Mouse (Mus musculus): Measurements from ENCODE around the gene Lamb1. TPM values are rescaled to one million over a fixed set of nuclear protein-coding genes. Genes with fewer than 3 reads are reported as not detected.

Gene Lamb1
- total RNA-seq, 2 experiments from 2014 or later, result 17.4 to 18.8 TPM

- intact Hi-C loops (cut with DNase I), result no loop called here
- no peak for DNase-seq (ENCODE audit: low spot score in 2 of 2)
These were observed 16.9 kb upstream of the Lamb1 start for GRCm38 (mm10) chr12:31248165-31248564.

- no peak for DNase-seq (ENCODE audit: low spot score in 2 of 2)
These were observed 16.4 kb upstream of the Lamb1 start for GRCm38 (mm10) chr12:31248681-31249080.

GRCm38 (mm10) chr12:31252259-31252658 is 12.8 kb upstream of the Lamb1 start:
- intact Hi-C loops (cut with DNase I), result no loop called here
- no peak for DNase-seq (ENCODE audit: low spot score in 2 of 2)

More at GRCm38 (mm10) chr12:31248681-31249080, 16.4 kb upstream of the Lamb1 start:
- intact Hi-C loops (cut with DNase I), result no loop called here

GRCm38 (mm10) chr12:31254978-31255377 is 10.1 kb upstream of the Lamb1 start:
- intact Hi-C loops (cut with DNase I), result no loop called here
- DNase-seq (ENCODE audit: low spot score in 2 of 2), result no peak

GRCm38 (mm10) chr12:31256121-31256903 is 8.7 kb upstream of the Lamb1 start:
- DNase-seq (ENCODE audit: low spot score in 2 of 2), result no peak

GRCm38 (mm10) chr12:31261882-31262281 is 3.2 kb upstream of the Lamb1 start:
- intact Hi-C loops (cut with DNase I), result no loop called here
- DNase-seq (ENCODE audit: low spot score in 2 of 2), result no peak

More at GRCm38 (mm10) chr12:31256121-31256903, 8.7 kb upstream of the Lamb1 start:
- intact Hi-C loops (cut with DNase I), result no loop called here

GRCm38 (mm10) chr12:31263921-31264320 is 1.1 kb upstream of the Lamb1 start:
- intact Hi-C loops (cut with DNase I), result loop anchor here (2.0 kb wide), 1 partner anchor 95 kb away; no protein-coding TSS in a partner anchor
- no peak for DNase-seq (ENCODE audit: low spot score in 2 of 2)

GRCm38 (mm10) chr12:31265722-31266431 is 843 bp downstream of the Lamb1 start:
- DNase-seq (ENCODE audit: low spot score in 2 of 2), result peak in 1 of 2 experiments; percentile 30
- intact Hi-C loops (cut with DNase I), result loop anchor here (2.0 kb wide), 1 partner anchor 97 kb away; no protein-coding TSS in a partner anchor

GRCm38 (mm10) chr12:31266686-31267085 is 1.7 kb downstream of the Lamb1 start:
- intact Hi-C loops (cut with DNase I), result no loop called here
- no peak for DNase-seq (ENCODE audit: low spot score in 2 of 2)

GRCm38 (mm10) chr12:31267363-31267762 is 2.3 kb downstream of the Lamb1 start:
- intact Hi-C loops (cut with DNase I), result no loop called here

GRCm38 (mm10) chr12:31268315-31268714 is 3.3 kb downstream of the Lamb1 start:
- no peak for DNase-seq (ENCODE audit: low spot score in 2 of 2)
- intact Hi-C loops (cut with DNase I), result no loop called here

More at GRCm38 (mm10) chr12:31267363-31267762, 2.3 kb downstream of the Lamb1 start:
- DNase-seq (ENCODE audit: low spot score in 2 of 2), result no peak

- intact Hi-C loops (cut with DNase I), result no loop called here
- no peak for DNase-seq (ENCODE audit: low spot score in 2 of 2)
These were observed 4.1 kb downstream of the Lamb1 start for GRCm38 (mm10) chr12:31269020-31269597.

- intact Hi-C loops (cut with DNase I), result no loop called here
- DNase-seq (ENCODE audit: low spot score in 2 of 2), result no peak
These were observed 5.3 kb downstream of the Lamb1 start for GRCm38 (mm10) chr12:31270361-31270760.

GRCm38 (mm10) chr12:31270776-31271175 is 5.7 kb downstream of the Lamb1 start:
- intact Hi-C loops (cut with DNase I), result no loop called here
- no peak for DNase-seq (ENCODE audit: low spot score in 2 of 2)

- intact Hi-C loops (cut with DNase I), result no loop called here
- no peak for DNase-seq (ENCODE audit: low spot score in 2 of 2)
These were observed 6.5 kb downstream of the Lamb1 start for GRCm38 (mm10) chr12:31271361-31272011.

- no peak for DNase-seq (ENCODE audit: low spot score in 2 of 2)
- intact Hi-C loops (cut with DNase I), result no loop called here
These were observed 7.1 kb downstream of the Lamb1 start for GRCm38 (mm10) chr12:31272012-31272735.

GRCm38 (mm10) chr12:31272846-31273245 is 7.8 kb downstream of the Lamb1 start:
- intact Hi-C loops (cut with DNase I), result no loop called here
- DNase-seq (ENCODE audit: low spot score in 2 of 2), result no peak

- intact Hi-C loops (cut with DNase I), result no loop called here
- no peak for DNase-seq (ENCODE audit: low spot score in 2 of 2)
These were observed 8.6 kb downstream of the Lamb1 start for GRCm38 (mm10) chr12:31273646-31274045.

- no peak for DNase-seq (ENCODE audit: low spot score in 2 of 2)
- intact Hi-C loops (cut with DNase I), result no loop called here
These were observed 10.4 kb downstream of the Lamb1 start for GRCm38 (mm10) chr12:31275411-31275810.

All from left cerebral cortex, postnatal 25 days (tissue).